Mouse (Mus musculus) E14TG2a.4 (cell line): Measurements from ENCODE around the gene Gm10130.
"Not testable (repeated sequence)": the region's sequence is repeated elsewhere in the genome, so short reads cannot be mapped to it uniquely, and the experiment has no call there.

Source experiments
- H3K27me3 ChIP-seq: 2 replicates; pipeline ENCODE4 v1.6.1; 2014; ENCODE audit warnings: low read length, control low read depth; ENCODE audit not compliant: insufficient read depth
- H3K36me3 ChIP-seq: 2 replicates; pipeline ENCODE4 v1.6.1; 2014; ENCODE audit warnings: low read length, control low read depth; ENCODE audit not compliant: insufficient read depth
- H3K4me1 ChIP-seq: replicated peaks from 2 replicates; pipeline ENCODE4 v1.6.1; 2014; ENCODE audit warnings: low read depth, low read length, control low read depth
- H3K4me3 ChIP-seq: replicated peaks from 2 replicates; pipeline ENCODE4 v1.5.1; 2014; ENCODE audit warnings: mild to moderate bottlenecking, low read length
- H3K9me3 ChIP-seq: 2 replicates; pipeline ENCODE4 v1.6.1; 2014; ENCODE audit warnings: low read length, control low read depth
- CTCF ChIP-seq: conservative IDR thresholded peaks from 2 replicates; pipeline ENCODE4 v1.5.1; 2014; ENCODE audit warnings: low read length
- NANOG ChIP-seq: IDR thresholded peaks from 2 replicates; pipeline ENCODE4 v1.6.1; 2014; ENCODE audit warnings: borderline replicate concordance, low read length, mixed read lengths
- POU5F1 ChIP-seq: IDR thresholded peaks from 2 replicates; pipeline ENCODE4 v1.6.1; 2014; ENCODE audit warnings: low read length, borderline replicate concordance

The Gm10130 gene

DNA sequence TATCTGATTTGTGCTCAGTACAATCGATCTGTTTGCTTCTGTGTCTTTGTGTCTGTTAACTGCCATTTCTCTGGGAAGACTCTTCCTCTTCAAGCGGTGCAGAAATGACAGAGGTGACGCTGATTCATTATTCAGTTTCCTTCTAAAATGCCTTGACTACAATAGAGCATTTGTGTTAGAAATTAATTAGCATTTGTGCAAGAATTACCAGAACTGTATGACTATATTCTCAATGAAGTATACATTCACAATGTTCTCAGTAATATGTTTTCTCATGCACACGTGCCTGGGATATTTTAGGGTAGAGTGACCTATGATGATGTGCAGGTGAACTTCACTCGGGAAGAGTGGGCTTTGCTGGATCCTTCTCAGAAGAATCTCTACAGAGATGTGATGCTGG, at the start of gene Gm10130:
Gene Gm10130, plus strand, starts transcription at position 301 of the 400 bp plus-strand sequence.
- peaks cover 31% of the 10 kb centered on the region for H3K4me1 ChIP-seq
- H3K27me3 ChIP-seq, result no peaks in the 10 kb centered on the region
- H3K9me3 ChIP-seq, result no peaks in the 10 kb centered on the region
- TF ChIP-seq POU5F1 (no peak), NANOG (no peak), CTCF (no peak)
- H3K36me3 ChIP-seq, result peaks cover 60% of the 10 kb centered on the region
- H3K4me3 ChIP-seq, result no peak within 1 kb of the TSS

DNA sequence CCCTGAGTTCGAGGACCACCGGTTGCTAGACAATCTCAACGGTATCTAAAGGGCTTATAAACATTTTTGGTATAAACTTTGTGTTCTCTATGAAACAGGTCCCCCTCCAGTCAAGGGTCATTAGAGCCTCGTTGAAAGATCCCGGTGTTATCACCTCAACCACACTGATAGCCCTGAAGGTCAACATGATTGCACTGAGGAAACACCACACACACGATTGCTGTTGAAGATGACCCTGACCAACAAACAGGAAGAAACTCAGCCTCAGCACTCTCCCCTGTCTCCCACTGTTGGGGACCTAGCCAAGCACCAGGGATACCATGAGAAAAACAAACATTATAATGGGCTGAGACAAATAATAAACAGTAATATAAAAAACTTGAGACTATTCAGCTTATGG, 29.8 kb upstream of the Gm10130 start:
- Histone ChIP-seq H3K27me3 (no peaks in the 10 kb centered on the region), H3K9me3 (no peaks in the 10 kb centered on the region), H3K4me3 (no peak overlapping the region), H3K36me3 (no peaks in the 10 kb centered on the region), H3K4me1 (no peaks in the 10 kb centered on the region)
- TF ChIP-seq POU5F1 (no peak), NANOG (no peak), CTCF (no peak)

DNA sequence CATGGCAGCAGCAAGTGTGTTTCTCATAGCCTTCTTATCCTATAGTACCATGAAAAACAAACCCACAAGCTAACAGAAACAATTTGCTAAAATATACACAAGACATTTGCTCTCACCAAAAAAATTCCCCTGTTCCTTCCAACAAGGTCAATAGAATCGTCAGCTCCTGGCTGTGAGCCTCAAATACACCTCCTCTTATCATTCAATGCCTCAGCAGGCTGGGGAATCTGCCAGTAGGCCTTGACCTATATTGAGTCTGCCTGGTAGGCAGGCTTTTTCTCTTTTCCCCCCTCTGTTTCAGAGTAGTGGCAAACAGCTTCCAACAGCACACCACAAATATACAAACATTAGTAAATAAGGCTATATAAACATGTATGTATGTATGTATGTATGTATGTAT, 24.4 kb upstream of the Gm10130 start:
- Histone ChIP-seq H3K4me3 (no peak overlapping the region), H3K27me3 (peaks cover 4% of the 10 kb centered on the region; the same call in 1 of the 2 replicates), H3K9me3 (no peaks in the 10 kb centered on the region), H3K36me3 (no peaks in the 10 kb centered on the region), H3K4me1 (no peaks in the 10 kb centered on the region)
- TF ChIP-seq CTCF, result no peak
- no peak for TF ChIP-seq POU5F1
- no peak for TF ChIP-seq NANOG

DNA sequence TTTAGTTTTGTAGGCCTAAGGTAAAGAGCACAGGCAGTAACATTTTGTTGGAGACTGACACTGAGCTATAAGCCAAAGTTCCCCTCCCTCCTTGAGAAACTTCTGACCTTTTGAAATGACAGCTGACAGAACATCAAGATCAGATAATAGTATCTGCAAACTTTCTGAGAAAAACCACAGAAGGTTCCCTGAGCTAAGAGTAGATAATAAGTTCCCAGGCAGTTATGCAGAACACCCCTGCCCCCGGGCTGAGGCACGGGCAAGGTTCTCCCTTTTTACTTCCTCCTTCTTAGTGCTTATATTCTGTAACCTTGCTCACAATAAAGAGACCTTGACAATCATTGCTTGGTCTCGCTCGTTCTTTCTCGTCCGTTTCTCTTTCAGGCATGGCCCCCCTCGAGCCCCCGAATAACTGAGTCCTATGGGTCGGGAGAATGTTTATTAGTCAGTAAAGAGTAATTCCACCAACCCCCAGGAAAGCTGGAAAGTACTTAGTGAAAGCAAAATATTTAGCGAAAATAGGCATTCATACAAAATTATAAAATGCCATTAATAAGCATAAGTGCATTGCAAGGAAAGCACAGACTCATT, 16.2 kb upstream of the Gm10130 start:
- no peak overlapping the region for H3K4me3 ChIP-seq
- no peaks in the 10 kb centered on the region for H3K36me3 ChIP-seq
- H3K4me1 ChIP-seq, result 0 out of 2 replicates have a peak, but pooled peaks cover 3% of the 10 kb centered on the region
- no peak for TF ChIP-seq POU5F1
- TF ChIP-seq NANOG, result no peak
- no peak for TF ChIP-seq CTCF
- H3K9me3 ChIP-seq, result no peaks in the 10 kb centered on the region
- H3K27me3 ChIP-seq, result peaks cover 2% of the 10 kb centered on the region; the same call in 1 of the 2 replicates

- H3K27me3 ChIP-seq, H3K9me3 ChIP-seq: not testable (repeated sequence)
- peaks cover 30% of the 10 kb centered on the region for H3K36me3 ChIP-seq
- peak overlapping the region; percentile 84 for H3K4me3 ChIP-seq
- H3K4me1 ChIP-seq, result peaks cover 31% of the 10 kb centered on the region
These were observed 12.3 kb upstream of the Gm10130 start for GRCm38 (mm10) chr2:150310952-150311884.

DNA sequence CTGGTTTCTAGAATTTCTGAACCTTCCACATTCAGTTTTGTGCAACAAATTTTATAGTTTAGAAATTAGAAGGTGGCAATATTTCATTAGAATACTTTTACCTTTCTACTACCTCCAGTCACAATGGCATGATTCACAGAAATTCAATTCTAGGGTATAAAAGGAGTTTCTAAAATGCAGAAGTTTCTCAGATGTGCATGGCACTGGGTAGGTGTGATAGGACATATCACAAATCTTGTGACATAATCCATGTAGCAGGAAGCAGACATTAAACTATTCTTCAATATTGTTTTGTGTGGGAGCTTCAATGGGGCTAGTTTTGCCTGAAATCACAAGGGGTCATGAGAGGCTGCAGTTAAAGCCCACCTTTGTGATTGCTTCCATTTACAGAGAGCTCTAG, 7.4 kb upstream of the Gm10130 start:
- Histone ChIP-seq H3K36me3 (peaks cover 59% of the 10 kb centered on the region), H3K4me3 (no peak overlapping the region)
- TF ChIP-seq NANOG, result no peak
- no peak for TF ChIP-seq CTCF
- TF ChIP-seq POU5F1, result no peak

DNA sequence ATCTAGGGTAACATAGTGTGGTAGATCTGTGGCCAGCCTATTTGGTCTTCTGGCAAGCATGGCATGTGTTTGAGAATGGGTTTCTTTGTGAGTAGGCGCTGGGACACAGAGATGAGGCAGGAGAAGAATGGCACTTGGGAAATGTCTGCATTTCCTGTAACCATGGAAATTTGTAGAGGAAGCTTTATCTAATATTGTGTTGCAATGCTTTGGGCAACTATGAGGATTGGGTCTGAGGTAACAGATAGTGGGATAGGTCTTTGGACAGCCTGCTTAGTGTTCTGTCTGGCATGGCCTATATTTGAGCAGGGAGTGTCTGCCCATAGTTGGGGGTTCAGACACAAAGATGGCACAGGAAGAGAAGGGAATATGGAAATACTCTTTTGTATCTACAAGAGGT, 4.5 kb upstream of the Gm10130 start:
- Histone ChIP-seq H3K27me3 (no peaks in the 10 kb centered on the region), H3K36me3 (peaks cover 76% of the 10 kb centered on the region), H3K4me3 (no peak overlapping the region), H3K4me1 (peaks cover 67% of the 10 kb centered on the region), H3K9me3 (no peaks in the 10 kb centered on the region)
- no peak for TF ChIP-seq CTCF
- TF ChIP-seq NANOG, result no peak
- no peak for TF ChIP-seq POU5F1

More for the DNA sequence above, 7.4 kb upstream of the Gm10130 start:
- Histone ChIP-seq H3K4me1 (peaks cover 63% of the 10 kb centered on the region), H3K27me3 (no peaks in the 10 kb centered on the region), H3K9me3 (no peaks in the 10 kb centered on the region)

- not testable (repeated sequence) for H3K27me3 ChIP-seq, H3K4me3 ChIP-seq, H3K4me1 ChIP-seq, H3K36me3 ChIP-seq
- H3K9me3 ChIP-seq, result peaks cover 14% of the 10 kb centered on the region
These were observed 33.6 kb downstream of the Gm10130 start for GRCm38 (mm10) chr2:150357136-150357535.

DNA sequence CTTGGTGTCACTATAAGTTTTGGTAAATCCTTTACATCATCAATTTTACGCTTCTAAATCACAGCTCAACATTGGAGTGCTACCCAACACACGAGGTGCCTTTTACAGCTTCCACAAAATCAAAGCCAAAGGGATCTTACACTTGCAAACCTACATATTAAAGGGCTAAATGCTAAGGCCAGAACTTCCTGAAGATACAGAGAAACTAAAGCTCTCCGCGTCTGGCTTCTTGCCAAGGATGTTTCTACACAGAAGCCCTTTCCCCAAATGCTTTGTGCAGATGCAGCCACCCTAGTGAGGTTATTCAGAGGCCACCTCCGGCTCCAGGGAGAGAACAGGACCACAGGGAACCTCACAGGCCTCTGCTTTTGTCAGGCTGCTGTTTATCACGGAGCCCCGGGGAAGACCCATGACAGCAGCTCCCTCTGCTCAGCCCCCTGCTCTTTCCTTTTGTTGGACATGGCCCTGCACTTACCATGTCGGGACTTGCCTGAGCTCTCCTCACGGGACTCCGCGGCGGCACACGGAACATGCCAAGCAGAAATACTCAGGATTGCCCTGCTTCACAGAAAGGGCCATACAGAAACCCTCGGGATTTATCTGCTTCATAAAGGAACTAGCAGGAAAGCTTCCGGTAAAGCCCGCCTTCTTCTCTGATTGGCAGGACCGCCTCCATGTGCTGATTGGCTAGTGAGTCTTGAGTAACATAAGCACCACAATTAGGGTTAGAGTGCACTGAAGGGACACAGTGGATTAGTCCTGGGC, 38.8 kb downstream of the Gm10130 start, which contains the start of gene 3300002I08Rik:
Gene 3300002I08Rik, minus strand, starts transcription at position 653 of the 765 bp plus-strand sequence.
- H3K27me3 ChIP-seq, H3K9me3 ChIP-seq, H3K36me3 ChIP-seq: not testable (repeated sequence)
- peak within 1 kb of the TSS; percentile 84 for H3K4me3 ChIP-seq
- peaks cover 12% of the 10 kb centered on the region; the same call in 1 of the 2 replicates for H3K4me1 ChIP-seq
